Mouse (Mus musculus) spleen, adult 18-20 months (tissue): Measurements from ENCODE around the gene Slc7a7.
"Not testable (repeated sequence)": the region's sequence is repeated elsewhere in the genome, so short reads cannot be mapped to it uniquely, and the experiment has no call there.

ENCODE experiments used
- DNase-seq, 2 experiments: peaks; one replicate each; pipeline ENCODE4 v3.0.0; 2022; ENCODE audit warnings: mixed read lengths in 2 of 2

The Slc7a7 gene

DNA sequence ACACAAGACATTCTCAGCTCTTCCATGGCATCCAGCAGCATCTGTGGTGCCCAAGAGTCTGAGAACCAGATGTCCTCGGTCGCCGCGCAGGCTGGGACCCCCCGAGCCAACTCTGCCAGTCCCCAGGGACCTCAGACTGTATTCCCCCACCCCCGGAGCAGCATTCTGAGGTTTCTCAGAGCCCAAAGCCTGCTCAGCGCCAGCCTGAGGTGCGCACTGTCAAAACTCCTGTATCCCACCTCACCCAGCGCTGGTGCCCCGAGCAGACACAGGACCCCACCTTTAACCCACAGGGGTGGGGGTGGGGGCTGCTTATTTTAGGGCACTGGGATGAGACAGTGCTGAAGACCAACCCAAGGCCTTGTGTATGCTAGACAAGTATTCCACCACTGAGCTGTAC, 46.1 kb downstream of the Slc7a7 start:
- no peak for DNase-seq

- DNase-seq = no peak
Observed at GRCm38 (mm10) chr14:54370595-54370994, 47.0 kb downstream of the Slc7a7 start.

DNA sequence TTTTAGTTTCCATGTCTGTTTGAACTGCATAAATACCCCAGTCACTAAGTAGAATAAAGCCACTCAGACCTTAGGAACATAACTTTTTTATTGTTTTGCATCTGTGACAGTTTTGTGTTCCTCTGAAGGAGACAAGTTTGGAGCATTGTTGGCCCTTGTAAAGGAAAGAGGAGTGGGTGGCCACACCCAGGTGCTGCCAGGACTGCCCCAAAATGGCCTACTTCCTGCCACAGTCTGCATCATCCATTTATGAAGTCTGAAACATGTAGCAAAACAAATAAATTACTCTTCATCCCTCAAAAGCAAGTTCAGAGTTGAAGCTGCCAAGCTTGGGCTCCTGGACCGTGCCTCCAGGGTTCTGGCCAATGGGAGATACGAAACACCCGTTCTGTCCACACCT, 48.2 kb downstream of the Slc7a7 start:
- DNase-seq = no peak

DNA sequence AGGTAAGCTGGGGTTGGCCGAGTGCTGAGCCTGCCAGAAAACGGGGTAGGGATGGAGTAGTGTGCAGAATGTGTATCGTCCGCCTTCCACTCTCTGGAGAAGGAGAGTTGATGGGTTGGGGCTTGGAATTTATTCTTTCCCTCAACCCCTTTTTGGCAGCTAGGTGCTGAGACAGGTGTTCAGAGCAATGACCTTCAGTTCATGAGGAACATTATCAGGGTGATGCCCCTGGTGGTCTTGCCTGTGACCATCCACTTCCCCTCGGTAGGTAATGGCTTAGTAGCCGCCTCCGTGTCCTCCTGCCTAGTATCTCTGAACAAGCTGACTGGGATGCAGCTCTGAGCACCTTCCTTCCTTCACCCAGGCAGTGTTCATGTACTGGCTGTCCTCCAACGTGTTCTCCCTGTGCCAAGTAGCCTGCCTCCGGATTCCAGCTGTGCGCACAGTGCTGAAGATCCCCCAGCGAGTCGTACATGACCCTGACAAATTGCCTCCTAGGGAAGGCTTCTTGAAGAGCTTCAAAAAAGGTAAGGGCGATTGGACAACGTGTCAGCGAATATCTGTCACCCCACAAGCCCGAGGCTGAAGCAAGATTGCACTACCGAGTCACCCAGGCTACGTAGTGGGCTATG, 50.0 kb downstream of the Slc7a7 start:
- DNase-seq = no peak

DNA sequence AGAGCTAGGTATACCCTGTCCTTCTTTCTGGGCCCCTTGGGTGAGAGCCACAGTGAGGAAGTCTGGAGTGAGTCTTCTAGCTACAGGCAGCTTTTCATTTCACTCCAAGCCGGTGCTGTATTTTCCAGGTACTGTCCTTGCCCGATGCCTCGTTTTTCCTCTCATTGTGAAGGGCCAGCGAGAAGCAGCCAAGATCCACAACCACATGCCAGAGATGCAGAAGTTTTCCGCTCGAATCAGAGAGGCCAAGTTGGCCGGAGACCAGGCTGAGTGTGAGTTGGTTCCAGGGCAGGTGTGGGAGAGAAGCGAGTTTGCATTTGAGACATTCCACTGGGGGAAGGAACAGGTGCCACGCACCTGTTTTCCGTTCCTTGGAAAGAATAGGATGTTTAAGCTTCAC, 51.0 kb downstream of the Slc7a7 start:
- no peak for DNase-seq

DNA sequence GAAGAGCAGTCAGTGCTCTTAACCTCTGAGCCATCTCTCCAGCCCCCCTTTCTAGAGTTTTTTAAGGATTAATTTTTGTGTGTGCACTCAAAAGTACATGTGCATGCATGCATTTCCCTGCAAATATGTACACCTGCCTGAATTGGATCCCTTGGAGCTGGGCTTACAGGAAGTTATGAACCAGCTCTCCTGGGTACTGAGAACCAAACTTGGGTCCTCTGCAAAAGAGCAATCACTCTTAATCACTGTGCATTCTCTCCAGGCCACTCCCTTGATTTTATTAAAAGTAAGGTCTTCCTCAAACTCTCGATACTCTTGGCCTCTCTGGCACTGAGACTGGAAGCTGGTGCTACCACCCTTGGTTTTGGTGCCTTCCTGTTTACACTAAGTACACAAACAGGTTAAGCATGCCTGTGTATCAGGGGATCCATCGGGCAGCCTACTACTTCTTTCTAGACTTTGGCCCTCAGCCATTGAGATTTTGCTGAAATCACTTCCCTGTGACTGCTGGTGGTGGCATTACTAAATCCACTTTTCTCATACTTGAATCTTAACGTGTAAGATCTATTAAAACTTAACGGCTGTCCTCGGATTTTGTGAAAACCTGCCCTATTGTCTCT, 52.4 kb downstream of the Slc7a7 start:
- no peak for DNase-seq

DNA sequence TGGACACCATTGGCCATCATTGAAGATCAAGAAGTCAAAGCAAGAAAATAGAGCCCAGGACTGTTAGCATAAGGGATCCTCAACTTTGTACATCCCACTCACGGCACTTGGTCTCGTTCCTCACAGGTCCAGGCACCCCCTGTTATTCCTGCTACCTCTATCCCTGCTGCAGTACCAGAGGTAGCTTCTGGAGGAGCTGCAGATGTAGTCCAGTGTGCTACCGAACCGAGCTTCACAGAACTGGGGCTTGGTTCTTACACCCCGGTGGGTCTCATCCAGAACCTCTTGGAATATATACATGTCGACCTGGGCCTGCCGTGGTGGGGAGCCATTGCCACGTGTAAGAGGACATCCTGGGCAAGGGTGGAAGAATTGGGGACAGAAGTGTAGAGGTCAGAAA, 54.4 kb downstream of the Slc7a7 start:
- DNase-seq = no peak

DNA sequence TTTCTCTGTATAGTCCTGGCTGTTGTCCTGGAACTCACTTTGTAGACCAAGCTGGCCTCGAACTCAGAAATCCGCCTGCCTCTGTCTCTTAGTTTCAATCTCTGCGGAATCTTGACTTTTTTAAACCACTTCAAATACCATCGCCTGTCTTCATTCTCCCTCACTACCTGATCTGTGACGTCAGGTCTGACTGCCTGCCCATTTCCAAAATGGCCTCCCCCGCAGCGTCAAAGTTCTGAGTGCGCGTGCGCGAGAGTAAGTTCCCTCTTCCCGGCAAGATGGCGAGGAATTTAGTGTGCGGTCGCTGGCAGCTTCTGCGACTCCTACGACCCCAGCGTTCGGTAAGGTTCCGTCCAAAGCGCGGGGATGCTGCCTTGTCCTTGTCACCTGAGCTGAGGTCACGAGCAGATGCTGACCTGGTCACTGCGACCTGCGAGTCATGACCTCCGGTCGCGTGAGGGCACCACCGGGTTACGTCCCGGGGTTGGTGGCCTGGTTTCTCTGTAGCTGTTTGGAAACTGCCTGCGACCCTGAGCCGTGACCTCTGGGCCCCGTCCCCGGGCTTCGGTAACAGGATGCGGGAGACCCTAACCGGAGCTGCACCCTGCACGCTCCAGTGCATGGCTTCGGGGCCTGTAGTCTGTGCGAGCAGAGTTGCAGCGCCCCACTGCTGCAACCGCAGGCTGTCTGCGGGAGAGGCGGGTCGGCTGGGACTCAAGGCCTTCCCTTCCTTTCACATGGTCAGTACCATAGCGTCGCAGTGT, 56.8 kb downstream of the Slc7a7 start, which contains the start of gene Oxa1l:
Oxa1l (plus strand) TSS at position 258 of the 764 bp plus-strand sequence.
- DNase-seq = peak; percentile 91 to 93

DNA sequence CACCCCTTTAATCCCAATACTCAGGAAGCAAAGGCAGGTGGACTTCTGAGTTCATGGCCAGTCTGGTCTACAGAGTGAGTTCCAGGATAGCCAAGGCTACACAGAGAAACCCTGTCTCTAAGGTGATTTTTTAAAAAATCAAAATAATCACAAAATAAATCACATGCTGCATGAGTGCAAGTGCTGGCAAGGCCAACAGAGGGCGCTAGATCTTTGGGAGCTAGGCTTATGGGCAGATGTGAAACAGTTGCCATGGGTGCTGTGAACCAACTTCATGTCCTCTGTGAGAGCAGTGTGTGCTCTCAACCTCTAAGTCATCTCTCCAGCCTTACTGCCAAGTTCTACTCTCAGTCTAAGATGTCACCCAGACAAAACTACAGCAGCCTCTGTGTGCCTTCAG, 63.2 kb downstream of the Slc7a7 start:
- no peak for DNase-seq

GRCm38 (mm10) chr14:54352314-54352713, 65.3 kb downstream of the Slc7a7 start:
- no peak for DNase-seq

DNA sequence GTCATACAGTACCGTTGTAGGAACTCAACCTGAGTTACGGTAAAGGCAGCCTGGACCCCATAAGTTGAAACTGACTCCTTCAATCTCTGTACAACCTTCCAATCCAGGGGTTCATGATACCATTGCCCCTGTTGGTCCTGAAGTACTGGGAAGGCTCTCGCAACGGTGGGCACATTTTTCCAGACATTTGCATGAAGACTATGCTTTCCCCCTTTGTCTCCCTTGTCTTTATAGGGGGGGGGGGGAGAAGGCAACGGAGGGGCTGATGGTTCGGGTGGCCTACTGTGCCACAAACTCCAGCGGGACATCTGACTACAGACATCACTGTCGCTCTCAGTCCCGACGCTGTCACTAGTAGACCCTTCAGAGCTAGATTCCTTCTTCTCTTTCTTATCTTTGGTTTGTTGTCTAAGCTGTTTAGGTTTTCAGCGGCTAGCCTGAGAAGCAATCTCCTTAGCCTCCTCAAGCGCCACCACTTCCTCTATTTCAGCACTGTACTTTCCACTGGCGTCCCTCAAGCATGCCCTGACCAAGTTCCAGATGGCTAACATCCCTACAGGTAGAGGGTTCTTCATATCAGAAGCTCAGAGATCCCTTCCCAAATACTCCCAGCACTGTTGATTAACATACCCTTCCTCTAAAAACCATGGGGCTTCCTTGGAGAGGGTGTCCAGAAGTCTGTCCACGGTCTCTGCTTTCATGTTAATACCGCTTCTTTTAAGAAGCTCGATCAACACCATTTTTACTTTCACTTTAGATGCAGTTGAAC, 66.6 kb downstream of the Slc7a7 start:
- peak; percentile 13 to 25 for DNase-seq

DNA sequence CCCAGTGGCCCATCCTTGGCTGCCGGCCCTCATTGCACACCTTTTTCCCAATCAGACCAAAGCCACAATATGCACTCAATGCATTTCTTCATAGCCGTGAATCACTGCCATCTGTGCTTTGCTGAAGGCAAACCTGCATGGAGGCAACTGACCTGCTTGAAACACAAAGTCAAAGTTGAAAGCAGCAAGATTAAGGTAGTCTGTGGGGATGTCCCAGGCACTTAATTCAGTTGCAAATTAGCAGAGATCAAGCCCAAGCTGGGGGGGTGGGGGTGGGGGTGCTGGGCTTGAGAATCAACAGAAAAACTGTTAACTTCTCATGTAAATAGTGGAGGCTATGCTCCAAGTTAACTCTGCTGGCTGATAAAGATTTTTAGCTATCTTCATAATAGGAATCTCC, 75.8 kb downstream of the Slc7a7 start:
- DNase-seq = not testable (repeated sequence)

GRCm38 (mm10) chr14:54340836-54341235, 76.7 kb downstream of the Slc7a7 start:
- no peak for DNase-seq

- DNase-seq = no peak
Observed at GRCm38 (mm10) chr14:54333452-54334189, 84.0 kb downstream of the Slc7a7 start.

DNA sequence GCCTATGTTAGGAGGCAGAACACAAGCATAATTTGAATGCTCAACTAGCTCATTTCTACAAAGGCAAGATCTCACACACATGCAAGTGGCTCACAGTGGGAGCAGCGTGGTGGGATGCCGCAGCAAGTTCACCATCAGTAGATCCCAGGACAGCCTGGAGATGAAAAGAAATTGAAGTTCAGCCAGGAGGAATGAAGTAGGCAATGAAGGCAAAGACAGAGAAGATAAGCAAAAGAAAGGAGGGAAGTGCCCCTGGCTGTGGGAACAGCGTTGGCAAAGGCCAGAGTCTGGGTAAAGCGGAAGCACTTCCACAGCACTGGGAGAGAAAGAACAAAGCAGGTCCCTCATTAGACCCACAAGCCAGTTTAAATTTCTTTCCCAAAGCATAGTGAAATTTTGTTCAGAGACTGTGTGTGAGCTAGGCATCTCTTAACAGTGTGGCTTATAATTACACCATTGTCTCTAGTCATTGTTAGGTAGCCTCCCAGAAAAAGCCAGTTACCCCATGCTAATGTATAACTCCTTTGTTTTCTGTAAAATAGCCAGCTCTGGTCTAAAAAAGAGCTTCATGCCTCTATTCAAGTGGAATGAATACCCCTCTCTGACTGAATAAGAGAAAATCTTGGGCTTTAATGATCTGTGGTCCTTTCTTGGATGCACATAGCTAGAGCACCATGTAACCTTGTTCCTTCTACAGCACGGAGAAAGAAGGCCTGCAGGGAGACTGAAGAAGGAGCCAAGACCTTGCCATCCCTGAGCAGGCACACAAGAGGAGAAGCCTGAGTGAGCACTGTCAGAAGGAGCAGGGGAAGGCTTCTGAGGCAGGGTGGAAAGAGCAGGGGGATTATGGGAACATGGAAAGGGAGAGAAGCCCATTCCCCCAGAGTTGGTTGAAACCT, 85.2 kb downstream of the Slc7a7 start:
- DNase-seq = no peak

DNA sequence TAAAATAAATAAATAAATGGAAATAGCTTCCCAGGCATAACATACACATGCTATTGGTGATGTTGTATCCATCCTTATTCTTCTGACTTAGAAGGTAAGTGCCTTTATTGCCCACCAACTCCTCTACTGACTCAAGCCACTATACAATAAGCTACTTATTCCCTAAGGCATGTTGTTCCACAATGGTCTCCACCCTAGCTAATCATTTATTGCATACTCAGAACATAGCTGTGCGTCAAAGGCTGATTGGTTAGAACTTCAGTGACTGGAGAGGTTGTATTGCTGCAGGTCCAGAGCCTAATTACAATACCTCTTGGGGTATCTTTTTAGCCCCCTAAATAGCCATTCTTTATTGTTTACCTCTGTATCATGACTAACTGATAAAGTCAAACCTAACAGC, 86.4 kb downstream of the Slc7a7 start:
- DNase-seq = no peak

DNA sequence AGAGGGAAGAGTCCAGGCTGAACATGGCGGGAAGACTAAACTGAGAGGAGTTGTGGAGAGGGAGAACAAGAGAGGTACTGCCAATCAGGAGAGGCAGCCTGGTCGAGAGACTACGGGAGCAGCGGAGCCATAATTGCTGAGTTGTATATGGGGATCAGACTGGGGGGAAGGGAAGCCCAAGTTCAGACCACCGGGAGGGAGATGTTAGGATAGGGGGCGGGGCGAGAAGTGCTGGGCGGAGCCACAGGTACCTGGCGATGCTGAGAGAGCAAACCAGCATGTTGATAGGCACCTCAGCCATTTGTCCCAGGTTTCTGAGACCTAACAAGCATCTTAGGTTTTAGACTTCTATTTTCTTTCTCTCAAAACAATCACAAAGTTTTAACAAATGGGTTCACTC, 88.4 kb downstream of the Slc7a7 start:
- DNase-seq = no peak

- DNase-seq = no peak
Observed at GRCm38 (mm10) chr14:54328548-54328947, 89.0 kb downstream of the Slc7a7 start.

DNA sequence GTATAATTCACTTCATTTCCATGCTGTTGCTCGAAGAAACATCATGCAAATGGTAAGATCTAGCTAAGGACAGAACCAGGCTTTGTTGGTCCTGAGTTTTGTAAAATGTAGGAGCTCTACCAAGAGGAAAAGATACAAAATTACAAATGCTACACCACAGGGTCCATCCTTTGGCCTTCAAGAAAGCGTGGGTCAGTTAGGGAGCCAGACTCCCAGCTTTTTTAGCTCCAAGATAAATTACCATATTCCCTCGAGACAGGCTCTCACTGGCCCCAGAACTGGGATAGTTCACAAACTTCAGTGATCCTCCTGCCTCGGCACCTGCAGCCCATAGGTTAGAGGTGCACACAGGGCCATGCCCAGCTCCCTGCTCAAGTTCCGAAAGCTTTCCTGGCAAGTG, 93.1 kb downstream of the Slc7a7 start:
- no peak for DNase-seq

- no peak for DNase-seq
Observed at GRCm38 (mm10) chr14:54321556-54322376, 95.8 kb downstream of the Slc7a7 start.
